9 mouse cellular contexts compared by ENCODE assay signal in the genomic region with DNA sequence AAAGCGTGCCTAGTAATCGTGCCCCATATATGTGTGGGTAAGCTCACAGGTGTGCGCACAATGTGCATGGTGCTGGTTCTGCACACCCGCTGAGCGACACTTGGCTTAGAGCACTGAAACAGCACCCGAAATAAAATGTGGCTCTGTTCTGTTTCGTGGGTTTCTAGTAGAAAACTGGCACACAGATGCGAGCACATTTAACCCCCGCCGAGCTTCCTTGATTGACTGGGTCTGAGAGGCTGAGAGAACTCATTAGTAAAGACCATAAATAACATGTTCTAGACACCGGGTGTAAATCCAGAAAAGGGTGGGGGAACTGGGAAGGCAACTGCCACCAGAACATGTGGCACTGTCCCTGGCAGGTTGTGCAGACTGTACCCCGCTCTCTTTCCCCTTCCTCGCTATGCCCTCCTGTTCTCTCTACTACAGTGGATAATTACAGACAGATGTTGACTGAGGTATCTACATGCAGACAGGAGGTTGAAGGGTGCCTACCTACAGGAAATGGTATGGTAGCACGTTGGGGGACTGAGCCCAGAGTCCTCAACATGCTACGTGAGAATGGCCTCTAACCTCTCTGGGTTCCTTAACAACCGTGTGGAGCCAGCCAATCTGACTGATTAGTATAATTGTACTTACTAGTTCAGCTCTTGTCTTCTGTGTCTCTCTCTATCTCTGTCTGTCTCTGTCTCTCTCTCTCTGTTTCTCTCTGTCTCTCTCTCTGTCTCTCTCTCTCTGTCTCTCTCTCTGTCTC. TPM values are rescaled to one million over a fixed set of nuclear protein-coding genes. Genes with fewer than 3 reads are reported as not detected.
DNase-seq lines count a peak whose midpoint lies in the region; ATAC-seq lines count a peak whose summit lies in the region.
"Had no signal": no experiment of that assay in that cellular context is flagged by ENCODE, and none has a peak within 500 bp of the region (broad histone marks: within the 10 kb centered on the region; RNA-seq: fewer than 3 reads in every experiment).

No protein-coding gene starts in this region.

- intact Hi-C loops in left cerebral cortex, postnatal 25 days (cut with DNase I): no loop called here

- peak; percentile 39 to 74 for DNase-seq in left cerebral cortex, postnatal 25 days (ENCODE audit: low spot score in 2 of 2)
- no peak for DNase-seq in left cerebral cortex, adult 11 months (ENCODE audit: low spot score)
- peak; percentile 54 for DNase-seq in cerebellum, adult 9-10 months
- DNase-seq in telencephalon, adult 2 months (ENCODE audit: low read depth, low spot score): peak; percentile 68
- no peak for DNase-seq in kidney, postnatal 36 days
- DNase-seq: kidney, adult 2 months had no signal

- ATAC-seq in hematopoietic stem cell, adult 5-6 weeks (replicated peaks in 1 of 2; ENCODE audit: insufficient read depth in 1 of 2, low FRiP score in 2 of 2, low TSS enrichment in 1 of 2, low read depth in 1 of 2, poor library complexity in 2 of 2, severe bottlenecking in 2 of 2): peak; percentile 33 to 38; a peak in 1 of 4 replicates
- no peak for ATAC-seq in megakaryocyte, adult 5-6 weeks (ENCODE audit: poor library complexity, severe bottlenecking)
- ATAC-seq: midbrain, embryonic 15.5 days had no signal

RNA-seq across cellular contexts. Expression of a gene that starts 3.4 kb away (rescaled TPM):
- total RNA-seq in left cerebral cortex, postnatal 25 days (2021): under 1 TPM in 1 of 2 experiments, not detected in 1; 0.37 TPM
- total RNA-seq in hematopoietic stem cell, adult 5-6 weeks (2017): not detected in 2 replicates
- not detected in 2 replicates for total RNA-seq in megakaryocyte, adult 5-6 weeks (2015)
- total RNA-seq in megakaryocyte, adult 5-6 weeks (2017): not detected in 2 replicates

RNA-seq across cellular contexts. Expression of a gene that starts 4.5 kb away (rescaled TPM):
- total RNA-seq in left cerebral cortex, postnatal 25 days (2021): 10 to 100 TPM; 37.2 to 39.0 TPM
- not detected in 2 replicates for total RNA-seq in hematopoietic stem cell, adult 5-6 weeks (2017)
- total RNA-seq in megakaryocyte, adult 5-6 weeks (2015): not detected in 2 replicates
- not detected in 2 replicates for total RNA-seq in megakaryocyte, adult 5-6 weeks (2017)

RNA-seq across cellular contexts. Expression of a gene that starts 37.6 kb away (rescaled TPM):
- 1 to 10 TPM; 2.3 to 2.7 TPM for total RNA-seq in left cerebral cortex, postnatal 25 days (2021)
- total RNA-seq in hematopoietic stem cell, adult 5-6 weeks (2017): not detected in 2 replicates
- total RNA-seq in megakaryocyte, adult 5-6 weeks (2015): 1.4 TPM in 1 of 2 replicates, not detected in the other
- total RNA-seq in megakaryocyte, adult 5-6 weeks (2017): 0.11 TPM in 1 of 2 replicates, not detected in the other

RNA-seq across cellular contexts. Expression of a gene that starts 43.0 kb away (rescaled TPM):
- 100 to 1,000 TPM; 210 to 217 TPM for total RNA-seq in left cerebral cortex, postnatal 25 days (2021)
- 769 and 1,091 TPM in 2 replicates for total RNA-seq in hematopoietic stem cell, adult 5-6 weeks (2017)
- total RNA-seq in megakaryocyte, adult 5-6 weeks (2015): 233 and 244 TPM in 2 replicates
- 370 and 389 TPM in 2 replicates for total RNA-seq in megakaryocyte, adult 5-6 weeks (2017)

RNA-seq across cellular contexts. Expression of a gene that starts 43.7 kb away (rescaled TPM):
- 10 to 100 TPM; 59.7 to 65.2 TPM for total RNA-seq in left cerebral cortex, postnatal 25 days (2021)
- total RNA-seq in hematopoietic stem cell, adult 5-6 weeks (2017): 129 and 167 TPM in 2 replicates
- 112 and 131 TPM in 2 replicates for total RNA-seq in megakaryocyte, adult 5-6 weeks (2015)
- total RNA-seq in megakaryocyte, adult 5-6 weeks (2017): 122 and 163 TPM in 2 replicates

Comparison
In these comparisons a context has a peak if more than half of its experiments do, and no peak if none do; other contexts are left out.
1. DNase-seq: peak in left cerebral cortex, postnatal 25 days (2 of 2), cerebellum, adult 9-10 months (single experiment) and telencephalon, adult 2 months (single experiment); none in left cerebral cortex, adult 11 months (single experiment) and kidney, postnatal 36 days (0 of 2).
2. RNA of a gene that starts 4.5 kb away (total RNA-seq): 37.2 to 39.0 TPM in left cerebral cortex, postnatal 25 days; not detected in hematopoietic stem cell, adult 5-6 weeks and not detected in megakaryocyte, adult 5-6 weeks; every median in the first group is over 10 times any median in the second.